Mouse (Mus musculus): Measurements from ENCODE around the gene Phgr1. TPM values are rescaled to one million over a fixed set of nuclear protein-coding genes. Genes with fewer than 3 reads are reported as not detected.

Gene Phgr1
- total and polyA plus RNA-seq, 2 experiments from 2014 or later: not detected

GRCm38 (mm10) chr2:118793636-118794035 is 21.1 kb downstream of the Phgr1 start:
- H3K4me3 ChIP-seq (ENCODE audit: low read depth, low read length): no peak overlapping the region
- H3K4me1 ChIP-seq (ENCODE audit: insufficient read depth, low read length): no peaks in the 10 kb centered on the region
- no peaks in the 10 kb centered on the region for H3K27me3 ChIP-seq (ENCODE audit: insufficient read depth, low read length)
- ATAC-seq (ENCODE audit: low FRiP score) (no peak), DNase-seq (ENCODE audit: low spot score) (no peak)
- 88% methylated on average over 4 of the region's 4 CpGs for WGBS
- no peak overlapping the region for H3K4me2 ChIP-seq (ENCODE audit: low read depth, low read length, poor library complexity, severe bottlenecking)
- no peak for TF ChIP-seq CTCF (IDR thresholded peaks at IDR 0.05)
- H3K9ac ChIP-seq (replicated peaks; ENCODE audit: low read length, poor library complexity, severe bottlenecking): no peak overlapping the region
- no peak overlapping the region for H3K27ac ChIP-seq (ENCODE audit: low read depth, low read length)
- no peaks in the 10 kb centered on the region for H3K9me3 ChIP-seq (ENCODE audit: low read length)
- peaks cover 37% of the 10 kb centered on the region for H3K36me3 ChIP-seq (ENCODE audit: insufficient read depth, low read length)

GRCm38 (mm10) chr2:118802542-118803118 is 30.1 kb downstream of the Phgr1 start:
- WGBS: 80% methylated on average over 4 of the region's 4 CpGs
- Histone ChIP-seq H3K36me3 (ENCODE audit: insufficient read depth, low read length) (no peaks in the 10 kb centered on the region), H3K27ac (ENCODE audit: low read depth, low read length) (no peak overlapping the region), H3K4me3 (ENCODE audit: low read depth, low read length) (no peak overlapping the region), H3K9me3 (ENCODE audit: low read length) (no peaks in the 10 kb centered on the region), H3K9ac (replicated peaks; ENCODE audit: low read length, poor library complexity, severe bottlenecking) (no peak overlapping the region), H3K27me3 (ENCODE audit: insufficient read depth, low read length) (no peaks in the 10 kb centered on the region), H3K4me2 (ENCODE audit: low read depth, low read length, poor library complexity, severe bottlenecking) (no peak overlapping the region), H3K4me1 (ENCODE audit: insufficient read depth, low read length) (no peaks in the 10 kb centered on the region)
- no peak for ATAC-seq (ENCODE audit: low FRiP score)
- no peak for TF ChIP-seq CTCF (IDR thresholded peaks at IDR 0.05)
- no peak for DNase-seq (ENCODE audit: low spot score)

GRCm38 (mm10) chr2:118804474-118804873 is 31.9 kb downstream of the Phgr1 start:
- DNase-seq (ENCODE audit: low spot score): no peak
- ATAC-seq (ENCODE audit: low FRiP score): no peak
- H3K4me2 ChIP-seq (ENCODE audit: low read depth, low read length, poor library complexity, severe bottlenecking): no peak overlapping the region
- H3K9ac ChIP-seq (replicated peaks; ENCODE audit: low read length, poor library complexity, severe bottlenecking): no peak overlapping the region
- no peaks in the 10 kb centered on the region for H3K27me3 ChIP-seq (ENCODE audit: insufficient read depth, low read length)
- no peaks in the 10 kb centered on the region for H3K36me3 ChIP-seq (ENCODE audit: insufficient read depth, low read length)
- no peaks in the 10 kb centered on the region for H3K4me1 ChIP-seq (ENCODE audit: insufficient read depth, low read length)
- no peak overlapping the region for H3K27ac ChIP-seq (ENCODE audit: low read depth, low read length)
- no peaks in the 10 kb centered on the region for H3K9me3 ChIP-seq (ENCODE audit: low read length)
- TF ChIP-seq CTCF (IDR thresholded peaks at IDR 0.05): no peak
- no peak overlapping the region for H3K4me3 ChIP-seq (ENCODE audit: low read depth, low read length)
- 85% methylated on average over 2 of the region's 2 CpGs for WGBS

- TF ChIP-seq CTCF (IDR thresholded peaks at IDR 0.05): no peak
- H3K4me3 ChIP-seq (ENCODE audit: low read depth, low read length): no peak overlapping the region
- 76% methylated on average over 3 of the region's 3 CpGs for WGBS
- no peak overlapping the region for H3K27ac ChIP-seq (ENCODE audit: low read depth, low read length)
- no peaks in the 10 kb centered on the region for H3K4me1 ChIP-seq (ENCODE audit: insufficient read depth, low read length)
- H3K9me3 ChIP-seq (ENCODE audit: low read length): no peaks in the 10 kb centered on the region
- H3K36me3 ChIP-seq (ENCODE audit: insufficient read depth, low read length): no peaks in the 10 kb centered on the region
- no peak overlapping the region for H3K9ac ChIP-seq (replicated peaks; ENCODE audit: low read length, poor library complexity, severe bottlenecking)
- DNase-seq (ENCODE audit: low spot score) (no peak), ATAC-seq (ENCODE audit: low FRiP score) (no peak)
- H3K4me2 ChIP-seq (ENCODE audit: low read depth, low read length, poor library complexity, severe bottlenecking): no peak overlapping the region
- no peaks in the 10 kb centered on the region for H3K27me3 ChIP-seq (ENCODE audit: insufficient read depth, low read length)
These were observed 32.6 kb downstream of the Phgr1 start for GRCm38 (mm10) chr2:118805137-118805536.

GRCm38 (mm10) chr2:118805756-118806155 is 33.2 kb downstream of the Phgr1 start:
- Histone ChIP-seq H3K4me2 (ENCODE audit: low read depth, low read length, poor library complexity, severe bottlenecking) (no peak overlapping the region), H3K9me3 (ENCODE audit: low read length) (no peaks in the 10 kb centered on the region), H3K4me1 (ENCODE audit: insufficient read depth, low read length) (no peaks in the 10 kb centered on the region), H3K9ac (replicated peaks; ENCODE audit: low read length, poor library complexity, severe bottlenecking) (no peak overlapping the region), H3K27me3 (ENCODE audit: insufficient read depth, low read length) (no peaks in the 10 kb centered on the region), H3K36me3 (ENCODE audit: insufficient read depth, low read length) (no peaks in the 10 kb centered on the region), H3K27ac (ENCODE audit: low read depth, low read length) (no peak overlapping the region), H3K4me3 (ENCODE audit: low read depth, low read length) (no peak overlapping the region)
- no peak for DNase-seq (ENCODE audit: low spot score)
- no peak for TF ChIP-seq CTCF (IDR thresholded peaks at IDR 0.05)
- WGBS: 36% methylated on average over 3 of the region's 3 CpGs
- ATAC-seq (ENCODE audit: low FRiP score): no peak

- DNase-seq (ENCODE audit: low spot score): no peak
- 66% methylated on average over 4 of the region's 4 CpGs for WGBS
These were observed 34.3 kb downstream of the Phgr1 start for GRCm38 (mm10) chr2:118806860-118807259.

More at GRCm38 (mm10) chr2:118806860-118807259, 34.3 kb downstream of the Phgr1 start:
- no peaks in the 10 kb centered on the region for H3K36me3 ChIP-seq (ENCODE audit: insufficient read depth, low read length)
- no peak overlapping the region for H3K9ac ChIP-seq (replicated peaks; ENCODE audit: low read length, poor library complexity, severe bottlenecking)
- H3K27me3 ChIP-seq (ENCODE audit: insufficient read depth, low read length): no peaks in the 10 kb centered on the region
- TF ChIP-seq CTCF (IDR thresholded peaks at IDR 0.05): no peak
- no peak overlapping the region for H3K4me2 ChIP-seq (ENCODE audit: low read depth, low read length, poor library complexity, severe bottlenecking)
- H3K4me3 ChIP-seq (ENCODE audit: low read depth, low read length): no peak overlapping the region
- H3K4me1 ChIP-seq (ENCODE audit: insufficient read depth, low read length): no peaks in the 10 kb centered on the region
- H3K27ac ChIP-seq (ENCODE audit: low read depth, low read length): no peak overlapping the region
- ATAC-seq (ENCODE audit: low FRiP score): no peak
- H3K9me3 ChIP-seq (ENCODE audit: low read length): no peaks in the 10 kb centered on the region
